Mouse (Mus musculus): ENCODE measurements around the gene Dad1. TPM values are rescaled to one million over a fixed set of nuclear protein-coding genes. Genes with fewer than 3 reads are reported as not detected.
A peak's percentile ranks its signal among the peaks of the same experiment; 100 is the strongest.
"Not testable (repeated sequence)": the region's sequence is repeated elsewhere in the genome, so short reads cannot be mapped to it uniquely, and the experiment has no call there.

Gene Dad1
- polyA plus RNA-seq, 1 experiment from 2014 or later = 237 TPM

DNA sequence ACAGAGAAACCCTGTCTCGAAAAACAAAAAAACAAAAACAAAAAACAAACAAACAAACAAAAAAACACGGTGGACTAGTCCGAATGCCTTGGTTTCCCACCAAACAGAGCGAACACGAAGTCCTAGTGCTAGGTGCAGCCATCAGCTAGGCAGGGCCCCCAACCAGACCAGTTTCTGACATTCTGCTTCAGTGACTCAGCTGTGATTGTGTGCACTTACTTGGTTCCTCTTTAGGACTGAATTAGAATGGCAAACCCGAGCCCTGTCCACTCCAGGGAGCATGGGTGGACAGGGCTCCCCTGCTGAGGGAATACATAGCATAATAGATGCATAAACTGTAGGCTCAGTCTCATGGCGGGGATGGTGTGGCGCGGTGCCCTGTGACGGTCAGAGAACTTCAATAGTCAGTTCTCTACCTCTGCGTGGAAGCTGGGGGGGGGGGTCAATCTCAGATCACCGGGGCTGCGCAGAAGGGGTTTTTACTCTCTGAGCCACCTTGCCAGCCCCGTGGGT is 23.2 kb downstream of the Dad1 start:
- H3K9me3 ChIP-seq (replicated peaks) = no peaks in the 10 kb centered on the region
- no peak for ATAC-seq
- peaks cover 24% of the 10 kb centered on the region for H3K27me3 ChIP-seq (replicated peaks)
- no peak overlapping the region for H3K27ac ChIP-seq
- H3K4me1 ChIP-seq = peaks cover 64% of the 10 kb centered on the region
- 67% methylated on average over 14 of the region's 14 CpGs for WGBS (ENCODE audit: insufficient replicate concordance)
- H3K4me2 ChIP-seq = no peak overlapping the region
- H3K36me3 ChIP-seq = peaks cover 18% of the 10 kb centered on the region
- H3K9ac ChIP-seq = no peak overlapping the region
- H3K4me3 ChIP-seq = no peak overlapping the region

DNA sequence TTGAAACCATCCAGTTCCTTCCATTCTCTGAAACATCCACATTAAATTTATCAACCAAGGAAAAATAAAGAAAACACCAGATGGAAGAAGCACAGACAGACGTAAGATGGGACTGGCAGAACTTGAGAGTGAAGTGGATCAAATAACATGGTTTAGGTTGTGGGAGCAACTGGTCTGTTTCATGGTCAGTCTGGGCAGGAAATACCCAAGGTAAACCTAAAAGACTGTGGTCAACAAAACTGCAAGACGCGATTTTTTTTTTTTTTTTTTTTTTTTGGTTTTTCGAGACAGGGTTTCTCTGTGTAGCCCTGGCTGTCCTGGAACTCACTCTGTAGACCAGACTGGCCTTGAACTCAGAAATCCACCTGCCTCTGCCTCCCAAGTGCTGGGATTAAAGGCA is 24.1 kb downstream of the Dad1 start:
- H3K36me3 ChIP-seq; H3K4me3 ChIP-seq; H3K27ac ChIP-seq; H3K9me3 ChIP-seq (replicated peaks); ATAC-seq; H3K4me2 ChIP-seq; H3K9ac ChIP-seq: not testable (repeated sequence)
- Histone ChIP-seq H3K4me1 (peaks cover 67% of the 10 kb centered on the region), H3K27me3 (replicated peaks) (peaks cover 24% of the 10 kb centered on the region)
- 60% methylated on average over 4 of the region's 4 CpGs for WGBS (ENCODE audit: insufficient replicate concordance)

DNA sequence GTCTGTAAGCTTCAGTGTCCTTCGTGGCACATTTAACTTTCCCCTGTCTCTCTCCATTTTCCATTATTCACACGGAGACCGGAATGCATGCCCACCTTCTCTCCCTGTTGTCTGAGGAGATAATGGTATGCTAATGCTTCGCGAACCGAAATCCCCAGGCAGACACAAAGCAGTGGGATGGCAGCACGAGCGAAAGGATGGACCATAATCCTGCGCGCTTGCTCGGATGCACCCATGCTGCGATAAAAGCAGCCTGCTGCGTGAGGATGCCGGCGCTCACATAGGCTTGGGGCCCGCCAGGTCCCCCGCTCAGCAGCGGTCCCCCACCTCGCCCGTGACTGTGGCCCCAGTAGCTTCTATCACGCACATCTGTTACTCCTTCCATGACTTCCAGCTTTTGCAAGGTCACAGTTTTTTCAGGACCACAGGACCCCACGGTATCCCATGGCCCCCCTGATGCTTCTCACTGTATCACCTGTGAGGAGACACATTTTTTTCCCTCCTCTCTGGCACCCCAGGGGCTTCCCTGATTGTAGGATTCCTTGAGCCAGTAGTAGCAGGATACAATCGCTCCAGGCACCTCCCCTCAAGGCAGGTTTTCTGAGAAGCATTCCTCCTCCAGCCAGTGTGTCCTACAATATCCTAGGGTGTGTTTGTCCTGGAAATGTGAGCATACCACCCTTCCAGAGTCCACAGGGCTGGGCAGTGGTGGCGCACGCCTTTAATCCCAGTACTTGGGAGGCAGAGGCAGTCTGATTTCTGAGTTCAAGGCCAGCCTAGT is 24.8 kb downstream of the Dad1 start:
- Histone ChIP-seq H3K4me1 (peaks cover 70% of the 10 kb centered on the region), H3K9ac (peak overlapping the region; percentile 12; the same call in 1 of the 2 replicates), H3K36me3 (peaks cover 2% of the 10 kb centered on the region; the same call in 1 of the 2 replicates), H3K4me3 (peak overlapping the region; percentile 10; the same call in 1 of the 2 replicates), H3K9me3 (replicated peaks) (no peaks in the 10 kb centered on the region), H3K27ac (no peak overlapping the region), H3K4me2 (peak overlapping the region; percentile 90), H3K27me3 (replicated peaks) (peaks cover 28% of the 10 kb centered on the region)
- 29% methylated on average over 25 of the region's 25 CpGs for WGBS (ENCODE audit: insufficient replicate concordance)
- ATAC-seq = no peak

DNA sequence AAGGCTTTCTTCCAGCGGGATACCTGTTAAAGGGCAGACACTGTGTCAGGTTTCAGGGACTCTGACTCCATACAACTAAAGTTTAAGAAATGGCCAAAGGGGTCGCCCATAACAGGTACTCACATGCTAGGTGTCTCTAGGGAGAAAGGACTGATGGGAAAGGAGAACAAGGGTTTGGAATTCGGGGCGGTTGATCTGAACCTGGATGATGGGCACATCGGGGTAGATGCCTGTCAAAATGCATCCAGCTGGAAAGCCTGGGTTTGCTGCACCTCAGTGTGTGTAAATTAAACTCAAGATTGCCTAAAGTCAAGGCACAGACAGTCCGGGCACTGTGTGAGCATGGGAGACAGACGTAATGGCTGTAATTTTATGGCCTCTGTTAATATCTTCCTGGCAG is 25.4 kb downstream of the Dad1 start:
- Histone ChIP-seq H3K4me1 (peaks cover 64% of the 10 kb centered on the region), H3K9ac (peak overlapping the region; percentile 69), H3K4me2 (peak overlapping the region; percentile 90), H3K27me3 (replicated peaks) (peaks cover 29% of the 10 kb centered on the region), H3K4me3 (peak overlapping the region; percentile 50), H3K27ac (no peak overlapping the region), H3K36me3 (no peaks in the 10 kb centered on the region), H3K9me3 (replicated peaks) (no peaks in the 10 kb centered on the region)
- 27% methylated on average over 7 of the region's 7 CpGs for WGBS (ENCODE audit: insufficient replicate concordance)
- ATAC-seq = no peak

DNA sequence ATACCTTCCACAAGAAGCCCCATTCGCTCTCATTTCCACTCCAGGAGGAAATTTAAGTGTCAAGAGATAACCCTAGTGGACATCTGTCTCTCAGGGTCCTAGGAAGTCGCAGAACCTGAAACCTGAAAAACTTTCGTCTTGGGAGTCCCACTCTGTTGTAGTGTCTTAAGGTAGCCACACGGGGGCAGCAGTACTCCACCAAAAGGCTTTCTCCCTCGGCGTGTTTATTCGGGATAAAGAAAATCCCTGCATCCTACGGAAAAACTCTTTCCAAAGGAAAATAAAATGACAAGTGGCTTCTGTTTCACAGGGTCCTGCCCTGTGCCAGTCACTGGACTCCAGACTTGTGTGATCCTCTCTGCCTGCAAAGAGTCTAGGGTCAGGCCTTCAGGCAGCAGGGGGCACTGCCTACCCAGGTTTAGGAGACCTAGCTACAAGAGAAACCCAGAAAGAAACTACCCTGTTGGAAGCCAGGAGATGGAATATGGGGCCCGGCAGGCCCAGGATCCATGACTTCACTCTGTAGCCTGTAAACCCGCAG is 25.9 kb downstream of the Dad1 start:
- Histone ChIP-seq H3K4me1 (peaks cover 59% of the 10 kb centered on the region), H3K27me3 (replicated peaks) (peaks cover 33% of the 10 kb centered on the region), H3K4me2 (peak overlapping the region; percentile 90), H3K27ac (peak overlapping the region; percentile 80), H3K36me3 (no peaks in the 10 kb centered on the region), H3K9me3 (replicated peaks) (no peaks in the 10 kb centered on the region), H3K4me3 (peak overlapping the region; percentile 50), H3K9ac (peak overlapping the region; percentile 69)
- ATAC-seq = peak; percentile 50
- WGBS (ENCODE audit: insufficient replicate concordance) = under 1% methylated on average over 10 of the region's 10 CpGs

DNA sequence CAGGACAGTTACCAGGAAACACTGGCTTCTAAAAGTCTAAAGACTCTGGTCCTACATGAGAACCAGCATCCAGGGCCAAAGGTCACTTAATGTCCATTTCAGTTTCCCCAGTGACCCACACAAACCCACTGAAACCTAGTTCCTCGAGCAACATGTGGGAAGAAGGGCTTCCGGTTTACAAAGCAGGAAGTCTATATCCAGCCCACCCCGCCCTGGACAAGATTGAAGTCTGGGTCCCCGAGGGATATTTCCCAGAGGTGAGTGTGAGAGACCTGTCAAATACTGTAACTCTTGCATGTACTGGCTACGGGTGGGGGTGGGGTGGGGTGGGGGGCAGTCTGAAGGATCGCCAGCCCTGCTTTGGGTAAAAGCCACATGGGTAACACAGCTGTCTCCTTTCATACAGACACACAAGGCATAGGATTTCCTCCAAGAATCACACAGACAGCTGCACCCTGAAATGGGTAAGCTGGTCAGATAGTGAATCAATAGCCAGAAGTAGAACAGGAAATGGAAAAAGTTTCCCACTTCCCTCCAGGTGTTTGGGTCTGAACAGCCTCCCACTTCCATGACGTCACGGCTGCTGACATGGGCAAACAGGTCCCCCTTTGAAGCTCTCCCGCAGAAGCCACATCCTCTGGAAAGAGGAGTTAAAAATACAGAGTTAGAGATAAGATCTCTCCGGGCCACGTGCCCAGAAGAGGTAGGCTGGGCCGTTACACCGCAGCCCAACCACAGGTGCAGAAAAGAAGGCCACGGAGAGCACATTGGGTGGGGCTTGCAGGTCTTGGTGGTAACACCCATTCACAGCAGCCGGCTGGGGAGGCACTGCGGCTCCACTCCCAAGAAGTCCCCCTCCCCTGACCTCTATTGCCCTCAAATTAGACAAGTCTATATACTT is 26.7 kb downstream of the Dad1 start:
- Histone ChIP-seq H3K4me3 (peak overlapping the region; percentile 50), H3K9ac (peak overlapping the region; percentile 69), H3K27ac (peak overlapping the region; percentile 80), H3K36me3 (no peaks in the 10 kb centered on the region), H3K27me3 (replicated peaks) (peaks cover 33% of the 10 kb centered on the region), H3K4me1 (peaks cover 60% of the 10 kb centered on the region), H3K4me2 (peak overlapping the region; percentile 90), H3K9me3 (replicated peaks) (no peaks in the 10 kb centered on the region)
- peak; percentile 82 for ATAC-seq
- WGBS (ENCODE audit: insufficient replicate concordance) = 7% methylated on average over 16 of the region's 16 CpGs

DNA sequence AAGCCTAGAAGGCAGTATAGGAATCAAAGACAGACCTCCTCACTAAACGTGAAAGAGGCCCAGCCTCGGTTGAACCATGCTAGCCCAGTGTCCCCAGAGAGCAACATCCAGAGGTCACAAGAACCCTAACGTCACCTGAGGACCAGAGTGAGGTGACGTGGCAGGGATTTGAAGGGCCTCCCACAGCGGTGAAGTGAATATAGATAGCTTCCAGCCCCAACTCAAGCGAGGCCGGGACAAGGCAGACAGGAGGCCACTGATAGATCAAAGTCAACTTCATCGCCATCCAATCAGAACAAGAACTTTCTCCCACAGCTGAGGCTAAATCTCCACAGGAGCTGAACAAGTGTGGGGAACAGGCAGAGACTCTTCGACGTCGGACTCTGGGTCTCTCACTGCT is 28.2 kb downstream of the Dad1 start:
- H3K4me1 ChIP-seq = peaks cover 66% of the 10 kb centered on the region
- H3K36me3 ChIP-seq = no peaks in the 10 kb centered on the region
- no peak overlapping the region for H3K9ac ChIP-seq
- H3K27me3 ChIP-seq (replicated peaks) = peaks cover 26% of the 10 kb centered on the region; the same call in 1 of the 2 replicates
- WGBS (ENCODE audit: insufficient replicate concordance) = 73% methylated on average over 11 of the region's 11 CpGs
- H3K27ac ChIP-seq = no peak overlapping the region
- H3K9me3 ChIP-seq (replicated peaks) = no peaks in the 10 kb centered on the region
- ATAC-seq = no peak
- H3K4me2 ChIP-seq = no peak overlapping the region
- no peak overlapping the region for H3K4me3 ChIP-seq

DNA sequence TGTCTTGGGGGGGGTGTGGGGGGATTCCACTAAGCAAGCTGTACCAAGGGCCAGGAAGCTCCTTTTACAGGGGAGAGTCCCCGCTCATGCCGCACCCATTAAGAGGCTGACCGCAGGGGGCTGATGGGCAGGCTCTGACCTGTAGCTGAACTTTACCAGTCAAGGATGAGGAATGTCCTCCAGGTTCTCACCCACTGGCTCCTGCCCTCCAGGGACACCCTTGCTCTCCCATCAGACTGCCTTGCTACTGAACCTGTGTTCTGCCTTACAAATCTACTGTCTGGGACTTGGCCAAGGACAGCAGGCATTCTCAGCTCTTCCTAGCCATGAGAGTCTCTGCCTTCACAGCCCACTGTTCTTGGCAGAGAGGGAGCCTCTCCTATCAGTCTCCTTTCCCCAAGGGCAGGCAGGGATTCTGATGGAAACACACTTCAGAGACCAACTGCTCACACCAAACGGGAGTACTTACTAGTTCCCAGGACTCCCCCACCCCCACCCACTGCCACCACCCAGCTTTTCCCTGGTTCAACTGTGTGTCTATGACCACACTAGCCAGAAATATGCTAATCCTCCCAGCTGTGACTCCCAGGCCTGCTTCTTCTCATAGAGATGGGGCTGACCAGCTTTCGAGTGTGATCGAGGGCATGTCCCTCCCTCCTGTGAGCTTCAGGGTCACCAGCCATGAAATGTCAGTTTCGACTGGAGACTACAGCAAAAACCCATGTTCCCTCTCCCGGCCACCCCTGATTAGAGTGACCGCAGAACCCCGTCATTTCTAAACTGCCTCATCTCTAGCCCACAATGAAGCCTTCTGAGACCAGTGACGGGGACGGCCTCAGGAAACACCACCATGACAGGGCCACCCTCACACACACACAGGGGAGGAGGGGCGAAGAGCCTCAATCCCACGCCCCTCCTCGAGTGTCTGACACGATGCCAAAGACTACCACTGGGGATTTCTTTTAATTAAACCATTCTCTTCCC is 29.1 kb downstream of the Dad1 start:
- no peak overlapping the region for H3K27ac ChIP-seq

DNA sequence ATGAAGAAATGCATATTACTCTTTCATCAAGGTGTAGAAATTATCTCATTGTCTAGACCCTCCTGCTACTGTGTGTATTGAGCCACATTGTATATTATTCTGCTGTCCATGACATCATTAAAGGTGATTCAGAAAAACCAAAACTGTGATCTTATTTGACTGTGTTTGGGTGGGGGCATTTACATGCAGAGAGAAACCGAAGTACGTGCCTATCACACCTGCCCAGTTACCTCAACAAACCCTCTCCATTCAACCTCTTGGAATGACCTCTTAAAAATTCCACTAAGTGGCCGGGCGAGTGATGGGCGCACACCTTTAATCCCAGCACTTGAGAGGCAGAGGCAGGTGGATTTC is 29.9 kb downstream of the Dad1 start:
- no peaks in the 10 kb centered on the region for H3K9me3 ChIP-seq (replicated peaks)
- H3K27me3 ChIP-seq (replicated peaks) = peaks cover 15% of the 10 kb centered on the region; the same call in 1 of the 2 replicates
- H3K36me3 ChIP-seq = no peaks in the 10 kb centered on the region
- H3K27ac ChIP-seq = no peak overlapping the region
- no peak overlapping the region for H3K4me2 ChIP-seq
- H3K4me3 ChIP-seq = no peak overlapping the region
- no peak overlapping the region for H3K9ac ChIP-seq
- H3K4me1 ChIP-seq = peaks cover 66% of the 10 kb centered on the region
- WGBS (ENCODE audit: insufficient replicate concordance) = 78% methylated on average over 5 of the region's 5 CpGs
- ATAC-seq = no peak

More for the DNA sequence above, 29.1 kb downstream of the Dad1 start:
- Histone ChIP-seq H3K4me2 (no peak overlapping the region), H3K9me3 (replicated peaks) (no peaks in the 10 kb centered on the region), H3K4me1 (peaks cover 71% of the 10 kb centered on the region), H3K9ac (no peak overlapping the region), H3K36me3 (no peaks in the 10 kb centered on the region), H3K4me3 (no peak overlapping the region), H3K27me3 (replicated peaks) (peaks cover 20% of the 10 kb centered on the region; the same call in 1 of the 2 replicates)
- 43% methylated on average over 16 of the region's 16 CpGs for WGBS (ENCODE audit: insufficient replicate concordance)
- no peak for ATAC-seq

DNA sequence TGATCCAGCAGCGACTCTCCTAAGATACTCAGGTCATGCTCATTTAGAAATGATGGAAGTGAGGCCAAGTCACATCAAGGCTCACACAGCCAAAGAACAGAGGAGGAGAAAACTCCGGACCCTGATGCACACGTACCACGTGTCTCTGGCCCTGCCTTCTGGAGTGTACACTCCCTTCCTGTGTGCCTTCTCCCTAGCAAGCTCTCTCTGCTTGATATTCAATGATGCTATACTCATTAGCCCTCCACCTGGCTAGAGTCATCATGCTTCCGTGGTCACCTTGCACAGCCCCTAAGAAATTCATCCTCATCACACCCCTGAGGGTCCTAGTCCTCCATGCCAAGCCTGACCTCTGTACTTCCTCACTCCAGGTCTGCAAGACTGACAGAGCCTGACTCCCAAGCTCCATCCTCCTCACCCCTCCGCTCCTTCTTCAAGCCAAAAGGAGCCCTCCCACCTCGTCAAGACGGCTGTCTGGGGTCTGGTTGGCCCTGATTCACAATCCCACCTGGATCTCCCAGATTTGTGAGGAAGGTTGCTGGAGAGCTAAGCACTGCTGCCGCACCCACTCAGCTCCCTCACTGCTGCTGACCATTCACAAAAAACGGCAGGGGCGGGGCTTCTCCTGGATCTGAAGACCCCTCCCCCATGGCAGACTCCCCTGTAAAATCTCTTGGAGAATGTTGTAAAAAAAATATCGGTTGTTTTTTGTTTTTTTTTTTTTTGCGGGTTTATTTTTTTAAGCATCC is 30.4 kb downstream of the Dad1 start:
- no peak for ATAC-seq
- Histone ChIP-seq H3K9ac (no peak overlapping the region), H3K27ac (no peak overlapping the region), H3K4me3 (no peak overlapping the region), H3K27me3 (replicated peaks) (peaks cover 10% of the 10 kb centered on the region; the same call in 1 of the 2 replicates), H3K4me1 (peaks cover 61% of the 10 kb centered on the region), H3K4me2 (no peak overlapping the region), H3K9me3 (replicated peaks) (no peaks in the 10 kb centered on the region), H3K36me3 (no peaks in the 10 kb centered on the region)
- WGBS (ENCODE audit: insufficient replicate concordance) = 49% methylated on average over 13 of the region's 13 CpGs
